Mouse (Mus musculus) spleen, postnatal 4 days (tissue): Measurements from ENCODE around the gene Chit1.

Source experiments
- DNase-seq, 2 experiments: peaks; one replicate each; pipeline ENCODE4 v3.0.0; 2022; ENCODE audit warnings: low spot score in 2 of 2

Chit1 gene

GRCm38 (mm10) chr1:134182025-134182424 lies 71.0 kb downstream of the Chit1 start, which contains the start of gene Chil1:
Gene Chil1 (plus strand): TSS chr1:134182176.
- DNase-seq = peak in 1 of 2 experiments; percentile 36

DNA sequence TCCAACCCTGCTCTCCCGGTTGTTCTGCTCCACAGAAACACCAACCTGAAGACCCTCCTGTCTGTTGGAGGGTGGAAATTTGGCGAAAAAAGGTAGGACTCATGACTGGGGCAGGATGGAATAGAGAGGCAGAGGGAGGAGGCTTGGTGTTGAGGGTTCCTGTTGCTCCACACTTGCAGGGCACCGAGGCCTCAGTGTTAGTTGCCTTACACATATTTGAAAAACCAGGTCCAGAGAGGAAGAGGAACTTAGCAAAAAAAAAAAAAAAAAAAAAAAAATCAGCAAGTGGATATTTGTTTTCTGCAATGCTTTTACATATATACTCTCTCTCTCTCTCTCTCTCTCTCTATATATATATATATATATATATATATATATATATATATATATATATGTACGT lies 73.0 kb downstream of the Chit1 start:
- DNase-seq = no peak

GRCm38 (mm10) chr1:134188217-134188616 lies 77.2 kb downstream of the Chit1 start:
- no peak for DNase-seq

GRCm38 (mm10) chr1:134188989-134189729 lies 78.1 kb downstream of the Chit1 start:
- peak in 1 of 2 experiments; percentile 48 for DNase-seq

DNA sequence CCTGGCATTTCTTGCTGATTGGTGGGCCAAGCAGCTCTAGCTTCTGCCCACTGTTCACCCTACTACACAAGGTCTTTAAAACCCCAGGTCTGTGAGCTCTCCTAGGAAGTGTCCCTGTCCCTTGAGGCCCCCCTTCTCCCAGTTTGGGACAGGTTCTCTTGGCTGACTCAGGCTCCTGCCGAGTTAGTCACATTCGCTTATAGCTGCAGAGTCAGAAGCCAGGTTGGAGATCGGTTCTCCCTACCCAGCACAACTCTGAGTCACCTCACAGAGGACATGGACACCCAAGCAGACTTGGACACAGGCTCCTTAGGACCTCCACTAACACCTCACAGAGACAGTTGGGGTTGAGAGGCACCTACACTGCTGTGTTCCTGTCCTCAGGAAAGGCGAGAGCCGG lies 80.2 kb downstream of the Chit1 start:
- DNase-seq = no peak

DNA sequence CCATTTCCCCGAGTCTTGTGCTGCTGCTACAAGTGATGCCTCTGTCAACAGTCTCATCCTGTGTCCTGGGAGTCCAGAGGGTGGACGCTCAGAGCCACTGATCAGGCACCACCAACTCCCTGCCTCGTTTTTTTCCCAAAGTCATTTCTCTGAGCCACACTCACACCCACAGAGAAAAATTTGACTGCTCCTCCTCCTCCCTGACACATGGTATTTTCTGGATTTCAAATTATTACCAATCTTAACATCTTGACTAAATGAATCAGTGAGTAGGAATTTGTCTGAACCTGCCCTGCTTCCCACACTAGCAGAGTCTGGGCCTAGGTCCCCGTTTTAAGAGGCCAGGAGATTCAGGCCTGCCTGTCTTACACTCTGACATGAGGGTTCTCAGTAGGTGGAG lies 81.0 kb downstream of the Chit1 start:
- no peak for DNase-seq

DNA sequence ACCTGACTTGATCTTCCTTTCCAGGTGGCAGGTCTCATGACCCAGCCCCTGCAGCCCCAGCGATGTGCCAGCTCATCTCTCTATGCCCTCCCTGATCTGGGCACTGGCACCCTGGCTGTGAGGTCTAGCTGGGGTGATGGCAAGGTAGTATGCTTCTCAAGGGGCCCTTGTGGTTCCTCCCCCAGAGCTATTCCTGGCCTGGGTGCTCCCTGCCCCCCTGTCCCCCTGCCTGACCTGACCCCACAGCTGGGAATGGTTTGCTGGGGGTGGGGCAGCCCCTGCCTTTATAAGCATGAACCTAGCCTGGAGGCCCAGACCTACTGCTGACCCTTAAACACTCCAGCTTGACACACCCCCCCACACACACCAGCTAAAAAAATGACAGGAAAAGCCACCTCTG lies 82.1 kb downstream of the Chit1 start, which contains the start of gene Mybph:
Gene Mybph, plus strand, starts transcription at position 323 of the 400 bp plus-strand sequence.
- no peak for DNase-seq

DNA sequence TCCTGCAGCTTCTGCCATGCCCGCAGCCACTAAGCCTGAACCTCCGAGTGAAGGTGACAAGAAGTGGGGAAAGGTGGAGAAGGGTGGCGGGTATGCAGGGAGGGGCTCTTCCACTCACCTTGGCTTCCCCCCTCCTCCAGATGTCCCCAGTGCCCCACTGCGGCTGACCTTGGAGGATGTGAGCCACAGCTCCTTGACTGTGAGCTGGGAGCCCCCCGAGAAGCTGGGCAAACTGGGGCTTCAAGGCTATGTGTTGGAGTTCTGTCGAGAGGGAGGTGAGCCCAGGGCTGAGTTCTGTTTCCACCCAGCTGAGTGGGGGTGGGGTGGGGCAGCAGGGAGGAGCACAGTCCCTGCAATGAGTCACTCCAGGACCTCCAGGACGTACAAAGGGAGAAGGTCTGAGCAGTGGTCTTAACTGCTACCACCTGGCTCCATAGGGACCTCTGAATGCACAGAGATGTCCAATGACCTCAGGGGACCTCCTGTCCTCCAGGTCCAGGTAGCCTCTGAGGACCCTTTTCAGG lies 82.7 kb downstream of the Chit1 start:
- DNase-seq = no peak

GRCm38 (mm10) chr1:134194298-134195022 lies 83.4 kb downstream of the Chit1 start:
- DNase-seq = no peak

GRCm38 (mm10) chr1:134195117-134195516 lies 84.1 kb downstream of the Chit1 start:
- no peak for DNase-seq

- DNase-seq = no peak
Measured at GRCm38 (mm10) chr1:134195571-134195970, 84.5 kb downstream of the Chit1 start.

DNA sequence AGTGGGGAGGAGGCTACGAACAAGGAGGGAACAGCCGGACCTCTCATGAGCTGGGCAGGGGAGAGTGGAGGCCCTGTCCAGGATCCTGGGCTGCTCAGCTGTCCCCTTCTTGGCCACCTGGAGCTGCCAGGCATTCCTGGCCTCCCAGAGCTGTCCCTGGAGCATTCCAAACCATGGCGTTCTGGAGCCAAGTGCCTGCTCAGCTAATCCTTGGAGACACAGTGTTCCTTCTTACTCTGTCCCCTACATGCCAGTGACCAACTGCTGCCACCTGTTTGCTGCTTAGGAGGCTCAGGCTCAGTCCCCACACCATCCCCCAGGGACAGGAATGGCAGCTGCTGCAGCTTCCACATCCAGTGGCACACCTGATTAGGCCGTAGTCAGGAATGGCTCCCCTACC lies 84.9 kb downstream of the Chit1 start:
- no peak for DNase-seq

- DNase-seq = peak; percentile 78 to 87
Measured at GRCm38 (mm10) chr1:134196386-134196785, 85.3 kb downstream of the Chit1 start.

DNA sequence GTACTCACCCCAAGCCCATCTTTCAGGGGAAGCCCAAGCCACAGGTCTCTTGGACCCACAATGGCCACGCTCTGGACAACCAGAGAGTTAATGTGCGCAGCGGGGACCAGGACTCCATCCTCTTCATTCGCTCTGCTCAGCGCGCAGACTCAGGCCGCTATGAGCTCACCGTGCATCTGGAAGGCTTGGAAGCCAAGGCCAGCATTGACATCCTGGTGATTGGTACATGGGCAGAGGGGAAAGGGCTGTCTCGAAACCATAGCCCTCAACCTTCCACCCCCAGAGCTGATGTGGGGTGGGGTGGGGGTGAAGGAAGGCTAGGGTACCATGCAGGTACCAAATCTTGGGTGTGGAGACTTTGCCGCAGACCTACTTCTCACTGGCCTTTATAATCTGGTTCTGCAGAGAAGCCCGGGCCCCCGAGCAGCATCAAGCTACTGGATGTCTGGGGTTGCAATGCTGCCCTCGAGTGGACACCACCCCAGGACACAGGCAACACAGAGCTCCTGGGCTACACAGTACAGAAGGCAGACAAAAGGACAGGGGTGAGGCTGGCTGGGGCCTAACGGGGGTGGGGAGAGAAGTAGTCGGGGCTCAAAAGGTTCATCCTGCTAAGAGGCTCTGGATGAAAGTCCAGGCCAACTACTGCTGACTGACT lies 86.4 kb downstream of the Chit1 start:
- no peak for DNase-seq

GRCm38 (mm10) chr1:134198197-134198995 lies 87.4 kb downstream of the Chit1 start:
- no peak for DNase-seq

DNA sequence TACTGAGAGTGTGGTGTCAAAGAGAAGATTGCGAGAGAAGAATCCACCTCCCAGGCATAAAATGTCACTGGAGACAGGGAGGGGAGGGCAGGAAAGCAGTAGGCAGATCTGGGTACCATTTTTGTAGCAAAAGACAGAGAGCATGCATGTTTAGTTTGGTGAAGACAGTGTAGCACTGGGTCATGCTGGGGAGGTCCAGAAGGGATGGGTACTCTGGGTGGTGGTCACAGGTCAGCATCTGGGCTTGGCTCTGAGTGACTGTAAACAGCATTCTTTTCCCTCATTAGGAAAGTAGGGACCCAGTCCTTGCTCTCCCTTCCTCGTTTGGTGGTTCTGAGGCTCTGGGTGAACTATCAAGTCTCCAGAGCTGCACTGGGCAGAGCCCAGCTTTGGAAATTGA lies 89.4 kb downstream of the Chit1 start:
- DNase-seq = no peak
